Mouse (Mus musculus) c-Kit-positive CD71-positive TER-119-negative erythroid progenitor cells, embryonic 14.5 days (primary cell): ENCODE results near the gene Crybb1.
A peak's percentile ranks its signal among the peaks of the same experiment; 100 is the strongest.

ENCODE experiments used
- DNase-seq: peaks from one replicate; pipeline ENCODE4 v3.0.0-alpha.2; 2013; ENCODE audit warnings: low read depth

Crybb1 gene

GRCm38 (mm10) chr5:112255426-112255825 lies at the start of gene Crybb1:
Crybb1 (plus strand) TSS chr5:112255815.
- DNase-seq: no peak

GRCm38 (mm10) chr5:112206543-112207255 lies 48.9 kb upstream of the Crybb1 start:
- no peak for DNase-seq

DNA sequence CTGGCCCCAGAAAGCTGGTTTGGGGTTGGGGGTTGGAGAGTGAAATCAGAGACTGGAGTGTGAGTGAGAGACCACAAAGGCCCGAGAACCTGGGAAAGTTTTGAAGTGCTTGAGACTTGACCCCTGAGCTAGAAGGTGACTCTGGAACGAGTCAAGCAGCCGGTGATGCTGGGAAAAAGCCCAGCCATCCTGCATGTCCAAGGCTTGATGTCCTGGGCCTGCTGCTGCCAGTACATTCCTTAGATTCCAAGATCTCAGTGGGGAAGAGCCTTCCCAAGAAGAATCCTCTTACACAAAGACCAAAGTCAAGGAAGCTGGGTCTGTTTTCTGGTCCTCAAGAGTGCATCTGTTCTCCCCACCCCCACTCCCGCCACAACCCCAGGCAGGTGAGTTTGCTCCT lies 47.3 kb upstream of the Crybb1 start:
- no peak for DNase-seq

GRCm38 (mm10) chr5:112210104-112210503 lies 45.5 kb upstream of the Crybb1 start:
- DNase-seq: peak; percentile 40

- DNase-seq: no peak
Measured at GRCm38 (mm10) chr5:112211911-112212310, 43.7 kb upstream of the Crybb1 start.

DNA sequence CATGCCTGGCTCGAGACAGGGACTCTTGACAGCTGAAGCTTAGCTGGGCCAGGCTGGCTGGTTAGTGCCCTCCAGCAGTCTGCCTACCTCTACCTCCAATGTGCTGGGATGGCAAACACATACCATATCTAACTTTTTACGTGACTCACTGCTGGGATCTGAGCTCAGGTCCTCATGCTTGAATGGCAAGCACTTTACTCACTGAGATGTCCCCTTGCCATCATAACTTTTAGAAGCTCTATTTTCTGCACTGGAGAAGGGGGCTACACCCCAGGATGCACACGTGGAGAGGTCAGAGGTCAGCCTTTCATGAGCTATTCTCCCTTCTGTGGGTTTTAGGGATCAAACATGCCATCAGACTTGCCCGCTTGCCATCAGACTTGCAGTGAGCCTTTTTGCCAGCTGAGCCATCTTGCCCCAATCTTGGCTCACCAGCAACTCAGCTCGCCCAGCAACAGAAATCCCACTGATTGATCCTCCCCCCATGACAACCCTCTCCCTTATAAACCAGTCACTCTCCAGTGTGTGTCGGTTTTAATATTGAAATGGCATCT lies 42.8 kb upstream of the Crybb1 start:
- no peak for DNase-seq

GRCm38 (mm10) chr5:112213331-112214240 lies 42.0 kb upstream of the Crybb1 start:
- no peak for DNase-seq

DNA sequence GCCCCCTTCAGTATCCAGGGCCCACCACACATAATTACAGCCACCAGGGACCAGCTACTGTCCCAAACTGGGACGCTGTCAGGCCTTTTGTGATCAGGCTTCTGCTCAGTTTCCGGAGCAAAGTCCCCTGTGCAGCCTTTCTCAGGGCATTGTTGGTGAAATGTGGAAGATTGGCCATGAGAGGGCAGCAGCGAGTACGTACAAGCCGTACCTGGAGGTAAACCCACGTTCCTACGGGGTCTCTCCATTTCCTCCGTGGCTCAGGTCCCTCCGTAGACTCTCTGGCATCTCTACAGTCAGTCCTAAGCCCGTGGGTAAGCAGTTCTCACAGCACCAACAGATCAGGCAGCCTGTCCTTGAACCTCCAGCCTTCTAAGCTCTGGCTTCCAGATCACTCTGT lies 41.2 kb upstream of the Crybb1 start:
- peak; percentile 22 for DNase-seq

- DNase-seq: no peak
Measured at GRCm38 (mm10) chr5:112215291-112215751, 40.3 kb upstream of the Crybb1 start.

DNA sequence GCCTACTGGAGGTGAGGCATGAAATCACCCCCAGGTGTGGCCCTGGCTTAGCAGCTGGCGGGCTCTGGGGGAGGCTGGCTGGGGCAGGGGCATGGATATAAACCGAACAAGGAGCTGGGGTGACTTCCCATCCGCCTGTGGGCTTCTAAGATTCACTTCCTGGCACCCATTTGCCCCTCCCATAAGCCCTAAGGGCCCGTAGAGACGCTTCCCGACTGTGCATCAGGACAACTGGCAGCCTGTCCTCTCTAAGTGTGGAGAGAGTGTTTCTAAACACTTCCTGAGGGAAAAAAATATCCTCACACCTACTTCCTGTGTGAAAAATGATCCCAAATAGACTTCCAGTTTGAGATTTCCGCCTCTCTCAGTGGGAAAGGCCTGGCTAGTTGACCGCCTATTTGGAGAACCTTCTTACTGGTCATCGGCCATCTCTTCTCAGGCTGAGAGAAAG lies 39.8 kb upstream of the Crybb1 start:
- DNase-seq: no peak

DNA sequence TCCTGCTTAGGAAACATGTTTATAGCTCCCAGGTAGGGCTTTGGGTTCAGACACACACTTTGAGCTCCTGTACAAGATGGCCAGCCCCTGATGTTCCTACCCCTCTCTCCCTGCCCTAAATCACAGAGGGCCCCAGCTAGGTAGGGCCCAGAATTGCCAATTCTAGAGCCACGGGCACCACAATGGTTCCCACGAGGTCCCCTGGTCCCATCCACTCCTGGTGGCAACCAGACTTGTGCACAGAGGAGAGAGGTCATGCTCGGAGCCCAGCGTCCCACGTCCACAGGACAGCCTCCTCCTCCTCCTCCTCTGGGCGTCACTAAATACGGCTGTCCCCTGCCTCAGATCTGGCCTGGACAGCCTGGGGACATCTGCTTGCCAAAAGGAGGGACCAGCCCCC lies 39.3 kb upstream of the Crybb1 start:
- no peak for DNase-seq

GRCm38 (mm10) chr5:112217031-112217430 lies 38.6 kb upstream of the Crybb1 start:
- no peak for DNase-seq

DNA sequence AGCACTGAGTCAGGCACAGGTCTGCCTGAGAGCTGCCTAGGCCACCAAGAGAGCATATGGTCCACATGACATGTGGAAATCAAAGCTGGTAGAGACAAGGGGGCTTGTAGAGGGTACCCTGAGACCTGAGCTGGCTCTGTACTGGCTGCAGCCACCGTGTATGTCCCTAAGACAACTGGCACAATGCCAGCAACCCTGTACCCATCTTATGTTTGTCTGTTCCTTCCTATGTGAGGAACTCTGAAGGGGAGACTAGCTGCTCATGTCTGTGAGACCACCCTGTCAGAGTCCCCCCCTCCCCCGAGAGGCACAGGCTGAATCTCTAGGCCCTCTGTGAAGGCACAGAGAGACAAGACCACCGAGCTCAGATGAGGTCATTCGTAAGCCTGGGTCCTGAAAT lies 36.9 kb upstream of the Crybb1 start:
- no peak for DNase-seq

GRCm38 (mm10) chr5:112219398-112219797 lies 36.2 kb upstream of the Crybb1 start:
- DNase-seq: no peak

DNA sequence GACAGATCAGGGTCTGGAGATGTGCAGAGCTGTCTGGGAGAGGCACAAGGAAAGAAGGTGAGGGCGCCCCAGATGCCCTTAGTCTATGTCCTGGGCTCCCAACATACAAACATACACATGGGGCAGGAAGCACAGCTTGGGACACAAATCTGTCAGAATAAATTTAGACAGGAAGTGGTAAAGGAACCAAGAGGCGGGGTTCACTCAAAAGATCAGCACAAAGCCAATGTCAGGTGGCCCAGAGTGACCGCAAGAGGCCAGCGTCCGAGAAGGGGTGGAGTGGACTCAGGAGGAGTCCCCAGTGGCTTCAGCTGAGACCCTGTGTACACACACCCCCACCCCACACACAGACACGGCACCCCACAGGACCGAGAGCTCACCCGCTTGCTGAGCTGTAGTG lies 35.4 kb upstream of the Crybb1 start:
- no peak for DNase-seq

DNA sequence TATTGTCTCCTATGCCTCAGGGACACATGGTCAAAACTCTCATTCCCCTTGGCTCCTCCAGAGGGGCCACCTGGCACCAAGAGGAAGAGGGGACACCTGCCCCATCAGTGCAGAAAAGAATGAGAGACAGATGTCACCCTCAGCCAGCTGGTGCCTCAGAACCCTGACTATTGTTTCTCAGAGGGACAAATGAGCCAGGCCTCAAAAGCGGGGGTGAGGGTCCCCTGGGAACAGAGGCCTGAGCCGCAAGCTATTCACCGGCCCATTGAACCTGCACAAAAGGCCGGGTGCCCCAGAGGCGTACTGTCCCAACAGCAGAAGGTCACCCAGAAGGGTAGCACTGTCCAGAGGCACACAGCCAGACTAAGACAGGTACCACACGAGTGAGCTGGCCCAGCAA lies 30.0 kb upstream of the Crybb1 start:
- DNase-seq: no peak

DNA sequence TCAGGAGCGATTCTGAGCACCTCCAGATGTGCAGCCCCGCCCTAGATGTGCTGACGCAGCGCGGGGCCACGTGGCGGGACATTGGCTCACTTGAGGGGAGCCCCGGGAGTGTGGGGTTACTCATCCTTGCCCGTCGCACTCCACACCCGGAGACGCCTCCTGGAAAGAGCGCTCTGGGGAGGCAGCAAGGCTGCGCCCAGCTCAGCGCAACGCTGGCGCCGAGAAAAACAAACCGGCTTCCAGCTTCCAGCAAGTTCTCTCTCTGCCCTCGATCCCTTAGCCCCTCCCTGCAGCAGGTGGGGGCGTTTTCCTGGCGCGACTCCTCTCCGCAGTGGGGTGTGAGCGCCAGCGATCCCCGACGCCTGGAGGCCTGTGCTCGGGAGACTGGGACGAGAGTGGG lies 28.3 kb upstream of the Crybb1 start:
- no peak for DNase-seq

- DNase-seq: no peak
Measured at GRCm38 (mm10) chr5:112227898-112228239, 27.7 kb upstream of the Crybb1 start.

DNA sequence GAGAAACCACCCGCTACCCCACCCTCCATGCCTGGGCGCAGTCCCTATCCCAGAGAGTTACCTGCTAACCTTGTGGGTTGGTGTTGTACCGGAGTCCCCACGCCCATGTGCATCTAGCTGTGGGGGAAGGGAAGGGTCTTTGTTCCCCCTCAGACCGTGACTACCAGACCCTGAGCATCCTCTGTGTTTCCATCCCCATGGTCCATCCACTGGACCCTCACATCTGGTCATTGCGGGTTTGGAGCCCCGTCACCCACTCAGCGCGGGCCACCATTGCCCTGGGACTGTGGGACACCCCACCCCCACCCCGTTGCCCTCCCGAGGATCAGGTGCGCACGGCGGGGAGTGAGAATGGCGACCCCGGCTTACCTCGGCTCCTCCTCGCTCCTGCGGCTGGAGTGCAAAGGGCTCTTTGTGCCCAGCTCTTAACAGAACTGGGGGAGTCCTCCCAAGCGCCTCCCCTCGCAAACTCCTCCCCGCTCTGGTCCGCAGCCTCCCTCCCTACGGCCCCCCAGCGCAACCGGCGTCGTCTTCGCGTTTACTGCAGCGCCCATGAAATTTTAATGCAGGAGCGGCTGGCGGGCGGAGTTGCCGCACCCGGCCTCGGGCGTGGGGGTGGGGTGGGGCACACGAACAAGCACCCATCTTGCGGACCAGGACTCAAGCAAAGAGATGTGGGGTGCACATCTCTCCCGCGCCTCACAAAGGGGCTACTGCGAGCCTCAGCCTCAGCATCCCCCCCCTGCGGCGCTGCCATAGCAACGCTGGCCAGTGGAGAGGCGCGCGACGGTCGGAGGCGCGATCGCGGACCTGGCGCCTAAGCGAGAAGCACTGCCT lies 27.2 kb upstream of the Crybb1 start:
- no peak for DNase-seq

DNA sequence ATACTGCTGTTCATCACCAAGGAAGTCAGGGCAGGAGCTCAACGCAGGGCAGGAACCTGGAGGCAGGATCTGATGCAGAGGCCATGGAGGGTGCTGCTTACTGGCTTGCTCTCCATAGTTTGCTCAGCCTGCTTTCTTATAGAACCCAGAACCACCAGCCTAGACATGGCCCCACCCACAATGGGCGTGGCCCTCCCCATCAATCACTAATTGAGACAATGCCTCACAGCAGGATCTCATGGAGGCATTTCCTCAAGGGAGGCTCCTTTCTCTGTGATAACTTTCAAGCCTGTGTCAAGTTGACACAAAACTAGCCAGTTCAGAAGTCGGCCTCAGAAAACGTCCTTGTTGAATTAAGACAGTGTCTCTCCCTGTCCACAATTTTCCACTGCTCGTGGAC lies 19.8 kb upstream of the Crybb1 start:
- no peak for DNase-seq

- no peak for DNase-seq
Measured at GRCm38 (mm10) chr5:112236631-112237030, 19.0 kb upstream of the Crybb1 start.

DNA sequence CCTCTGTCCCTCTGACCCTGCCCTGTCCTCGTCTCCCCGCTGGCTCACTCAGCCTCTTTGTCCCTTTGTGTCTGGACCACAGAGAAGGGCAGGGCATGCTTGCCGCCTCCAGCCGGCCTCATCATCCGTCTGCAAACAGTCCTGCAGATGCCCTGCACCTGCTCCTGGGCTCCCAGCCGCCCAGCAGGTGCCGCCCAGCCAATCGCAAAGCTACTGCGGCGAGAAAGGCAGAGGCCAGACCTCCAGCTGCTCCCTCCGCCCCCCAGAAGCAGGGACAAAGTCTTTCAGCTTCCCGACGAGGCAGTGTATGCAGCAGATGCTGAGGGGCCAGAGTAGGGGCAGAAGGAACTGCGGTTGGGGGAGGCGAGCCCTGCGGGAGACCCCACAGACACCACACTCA lies 18.2 kb upstream of the Crybb1 start:
- no peak for DNase-seq
